Mouse (Mus musculus) hindlimb bud, embryonic 11.5 days (tissue): ENCODE data around the gene Prr18.
"Not testable (repeated sequence)": the region's sequence is repeated elsewhere in the genome, so short reads cannot be mapped to it uniquely, and the experiment has no call there.

Source experiments
- DNase-seq: peaks from one replicate; pipeline ENCODE4 v3.0.0-alpha.2; 2012; ENCODE audit warnings: low read depth, low spot score; ENCODE audit errors: extremely low spot score

Prr18 gene

GRCm38 (mm10) chr17:8337159-8337558, at the start of gene Prr18:
Gene Prr18, plus strand, starts transcription at chr17:8337459.
- DNase-seq = not testable (repeated sequence)

- no peak for DNase-seq
Measured at GRCm38 (mm10) chr17:8289993-8290679, 47.1 kb upstream of the Prr18 start.

GRCm38 (mm10) chr17:8290736-8291135, 46.5 kb upstream of the Prr18 start:
- DNase-seq = no peak

GRCm38 (mm10) chr17:8295825-8296224, 41.4 kb upstream of the Prr18 start:
- no peak for DNase-seq

- DNase-seq = no peak
Measured at GRCm38 (mm10) chr17:8296313-8296844, 40.9 kb upstream of the Prr18 start.

- DNase-seq = no peak
Measured at GRCm38 (mm10) chr17:8297746-8298145, 39.5 kb upstream of the Prr18 start.

GRCm38 (mm10) chr17:8298281-8298680, 39.0 kb upstream of the Prr18 start:
- DNase-seq = no peak

- no peak for DNase-seq
Measured at GRCm38 (mm10) chr17:8299524-8299923, 37.7 kb upstream of the Prr18 start.

- no peak for DNase-seq
Measured at GRCm38 (mm10) chr17:8301515-8301914, 35.7 kb upstream of the Prr18 start.

- DNase-seq = no peak
Measured at GRCm38 (mm10) chr17:8302772-8303438, 34.4 kb upstream of the Prr18 start.

GRCm38 (mm10) chr17:8303671-8304070, 33.6 kb upstream of the Prr18 start:
- no peak for DNase-seq

GRCm38 (mm10) chr17:8305801-8306200, 31.5 kb upstream of the Prr18 start:
- DNase-seq = no peak

GRCm38 (mm10) chr17:8310838-8311614, 26.2 kb upstream of the Prr18 start, which contains the start of gene Sft2d1:
Gene Sft2d1, plus strand, starts transcription at chr17:8311102.
- peak; percentile 50 for DNase-seq

GRCm38 (mm10) chr17:8311751-8312150, 25.5 kb upstream of the Prr18 start:
- no peak for DNase-seq

GRCm38 (mm10) chr17:8313976-8314375, 23.3 kb upstream of the Prr18 start:
- DNase-seq = no peak

GRCm38 (mm10) chr17:8316251-8316650, 21.0 kb upstream of the Prr18 start:
- no peak for DNase-seq

- not testable (repeated sequence) for DNase-seq
Measured at GRCm38 (mm10) chr17:8326877-8327276, 10.4 kb upstream of the Prr18 start.

- no peak for DNase-seq
Measured at GRCm38 (mm10) chr17:8328511-8329174, 8.6 kb upstream of the Prr18 start.

- no peak for DNase-seq
Measured at GRCm38 (mm10) chr17:8330602-8331001, 6.7 kb upstream of the Prr18 start.

GRCm38 (mm10) chr17:8339666-8340374, 2.6 kb downstream of the Prr18 start:
- no peak for DNase-seq
